Mouse (Mus musculus) olfactory bulb, adult 2 months (tissue): ENCODE measurements around the gene Rasgef1b. TPM values are rescaled to one million over a fixed set of nuclear protein-coding genes. Genes with fewer than 3 reads are reported as not detected.
"Not testable (repeated sequence)": the region's sequence is repeated elsewhere in the genome, so short reads cannot be mapped to it uniquely, and the experiment has no call there.

Experiments used
- H3K27ac ChIP-seq: fragments of 200-500 bp; 2 replicates; pipeline ENCODE4 v1.5.1; 2012; ENCODE audit warnings: low read depth, low read length; ENCODE audit not compliant: insufficient read depth
- H3K4me1 ChIP-seq: fragments of 200-500 bp; 2 replicates; pipeline ENCODE4 v1.6.1; 2012; ENCODE audit warnings: low read length; ENCODE audit not compliant: control insufficient read depth, insufficient read depth
- H3K4me3 ChIP-seq: fragments of 200-500 bp; 2 replicates; pipeline ENCODE4 v1.5.1; 2012; ENCODE audit warnings: mild to moderate bottlenecking, low read depth, low read length, moderate library complexity; ENCODE audit not compliant: insufficient read depth
- CTCF ChIP-seq: fragments of 200-500 bp; IDR thresholded peaks from 2 replicates; pipeline ENCODE4 v1.5.1; 2012; ENCODE audit warnings: low read depth, mild to moderate bottlenecking, low read length, moderate library complexity; ENCODE audit not compliant: insufficient read depth
- POLR2A ChIP-seq: fragments of 200-500 bp; IDR thresholded peaks from 2 replicates; pipeline ENCODE4 v1.6.1; 2012; ENCODE audit warnings: mild to moderate bottlenecking, low read depth, low read length, moderate library complexity; ENCODE audit not compliant: insufficient read depth
- WGBS: fragments of 180-500 bp; shearing (Covaris S2); methylation state at CpG from one replicate; pipeline ENCODE4 v1.1.7; 2018; 5-methylcytosine and 5-hydroxymethylcytosine counted together
- polyA plus RNA-seq: library from polyadenylated mRNA; stranded (reverse); fragments of >200 nt; gene quantifications from 2 replicates; pipeline ENCODE4 v1.2.4, GENCODE M21; 2012; ENCODE audit warnings: low replicate concordance; ENCODE audit not compliant: missing spikeins, insufficient read depth, insufficient read length

The Rasgef1b gene
- polyA plus RNA-seq, 1 experiment: not detected

- H3K4me3 ChIP-seq: no peak overlapping the region
- no peaks in the 10 kb centered on the region for H3K4me1 ChIP-seq
- WGBS: 90% methylated on average over 4 of the region's 4 CpGs
- H3K27ac ChIP-seq: no peak overlapping the region
- no peak for TF ChIP-seq POLR2A
- no peak for TF ChIP-seq CTCF
Observed at GRCm38 (mm10) chr5:99236431-99236830, 492.4 kb downstream of the Rasgef1b start.

DNA sequence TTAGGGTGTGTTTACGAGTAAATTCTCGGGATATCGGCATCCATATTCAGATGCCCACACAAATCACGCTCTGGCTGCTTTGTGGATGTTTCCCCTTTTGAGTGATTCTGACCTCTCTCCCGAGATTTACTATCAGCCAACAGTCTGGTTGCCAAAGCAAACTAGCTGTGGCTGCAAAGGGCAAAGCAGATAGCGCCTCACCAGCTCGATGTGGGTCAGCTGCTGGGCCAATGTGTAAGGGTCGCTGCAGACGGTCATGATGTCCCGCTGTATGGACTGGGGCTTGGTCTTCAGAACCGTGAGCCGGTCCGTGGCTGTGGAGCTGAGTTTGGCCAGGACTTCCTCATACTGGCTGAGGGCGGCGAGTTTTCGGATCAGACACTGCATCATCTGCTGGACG, 494.6 kb downstream of the Rasgef1b start:
- Histone ChIP-seq H3K4me3 (no peak overlapping the region), H3K27ac (no peak overlapping the region), H3K4me1 (no peaks in the 10 kb centered on the region)
- 96% methylated on average over 17 of the region's 17 CpGs for WGBS
- TF ChIP-seq POLR2A (no peak), CTCF (no peak)

DNA sequence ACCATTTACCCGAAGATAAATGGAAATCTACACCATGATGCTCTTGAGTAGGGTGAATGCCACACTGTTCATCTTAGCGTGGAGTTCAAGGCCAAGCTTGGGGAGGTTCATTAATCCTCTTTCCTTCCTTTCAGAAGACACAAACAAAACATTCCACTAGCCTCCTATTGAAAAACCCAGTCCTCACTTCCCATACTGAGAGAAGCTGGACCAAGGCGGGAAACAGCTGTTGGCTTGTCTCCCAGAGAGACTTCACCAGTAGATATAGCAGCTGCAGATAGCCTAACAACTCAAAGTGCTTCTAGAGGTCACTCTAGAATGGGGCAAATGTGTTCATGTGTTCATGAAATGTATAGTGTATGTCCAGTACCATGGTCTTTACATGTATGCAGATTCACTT, 495.7 kb downstream of the Rasgef1b start:
- Histone ChIP-seq H3K4me3 (no peak overlapping the region), H3K4me1 (no peaks in the 10 kb centered on the region), H3K27ac (no peak overlapping the region)
- TF ChIP-seq POLR2A: no peak
- TF ChIP-seq CTCF: no peak
- 74% methylated on average over 3 of the region's 3 CpGs for WGBS

DNA sequence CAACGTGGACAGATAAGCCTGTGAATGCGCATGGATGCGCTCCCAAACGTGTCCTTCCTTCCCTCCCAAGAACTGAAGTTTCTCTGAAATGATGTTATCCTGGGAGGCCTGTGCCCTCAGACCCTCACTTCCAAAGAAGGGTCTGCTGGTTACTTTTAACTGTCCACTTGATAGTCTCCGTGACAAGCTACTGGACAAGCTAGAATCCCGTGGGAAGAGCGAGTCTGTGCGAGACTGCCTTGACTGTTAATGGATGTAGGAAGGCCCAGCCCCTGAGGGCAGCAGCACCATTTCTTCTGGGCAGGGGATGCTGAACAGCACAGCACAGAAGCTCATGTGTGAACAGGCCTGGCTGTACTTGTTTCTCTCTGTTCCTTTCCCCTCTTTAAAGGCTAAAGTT, 496.5 kb downstream of the Rasgef1b start:
- no peak for TF ChIP-seq CTCF
- no peak for TF ChIP-seq POLR2A
- 94% methylated on average over 8 of the region's 8 CpGs for WGBS

DNA sequence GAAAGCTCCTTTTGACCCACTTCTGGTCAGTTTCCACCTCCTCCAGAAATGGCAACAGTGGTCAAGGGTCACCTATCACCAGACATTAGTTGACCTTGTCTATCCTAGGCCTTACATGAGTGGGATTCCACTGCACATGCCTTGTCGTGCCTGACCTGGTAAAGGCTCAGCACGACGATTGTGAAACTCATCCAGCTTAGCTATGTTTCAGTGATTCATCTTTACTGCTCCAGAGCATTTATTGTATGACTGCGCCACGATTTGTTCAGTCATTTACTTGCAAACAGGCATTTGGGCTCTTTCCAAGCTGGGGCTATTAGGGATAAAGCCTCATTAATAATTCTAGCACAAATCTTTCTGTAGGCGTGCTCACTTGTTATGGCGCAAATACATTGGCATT, 498.4 kb downstream of the Rasgef1b start:
- Histone ChIP-seq H3K4me3 (no peak overlapping the region), H3K4me1 (peaks cover 7% of the 10 kb centered on the region), H3K27ac (no peak overlapping the region)
- TF ChIP-seq POLR2A: no peak
- TF ChIP-seq CTCF: no peak
- WGBS: 52% methylated on average over 7 of the region's 7 CpGs

More for the DNA sequence above, 496.5 kb downstream of the Rasgef1b start:
- H3K4me1 ChIP-seq: peaks cover 4% of the 10 kb centered on the region
- H3K4me3 ChIP-seq: no peak overlapping the region
- H3K27ac ChIP-seq: no peak overlapping the region

DNA sequence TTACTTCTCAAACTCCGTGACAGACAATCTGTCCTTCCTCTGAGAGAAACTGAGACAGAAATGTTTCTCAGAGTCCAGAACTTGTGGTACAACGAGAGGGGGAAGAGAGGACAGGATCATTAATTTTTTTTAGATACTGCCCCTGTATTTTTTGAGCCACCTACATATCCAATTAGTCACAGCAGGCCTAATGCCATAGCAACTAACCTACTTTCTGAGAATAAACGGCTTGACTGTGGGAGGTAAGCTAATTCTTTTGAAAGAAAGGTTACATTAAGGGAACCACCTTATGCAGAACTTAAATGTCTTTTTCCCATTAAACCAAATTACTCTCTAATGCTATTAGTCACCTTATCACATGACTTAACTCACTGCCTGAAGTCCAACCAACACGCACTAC, 501.5 kb downstream of the Rasgef1b start:
- TF ChIP-seq POLR2A (no peak), CTCF (no peak)
- 55% methylated on average over 4 of the region's 4 CpGs for WGBS
- Histone ChIP-seq H3K27ac (no peak overlapping the region), H3K4me1 (peaks cover 11% of the 10 kb centered on the region), H3K4me3 (no peak overlapping the region)

DNA sequence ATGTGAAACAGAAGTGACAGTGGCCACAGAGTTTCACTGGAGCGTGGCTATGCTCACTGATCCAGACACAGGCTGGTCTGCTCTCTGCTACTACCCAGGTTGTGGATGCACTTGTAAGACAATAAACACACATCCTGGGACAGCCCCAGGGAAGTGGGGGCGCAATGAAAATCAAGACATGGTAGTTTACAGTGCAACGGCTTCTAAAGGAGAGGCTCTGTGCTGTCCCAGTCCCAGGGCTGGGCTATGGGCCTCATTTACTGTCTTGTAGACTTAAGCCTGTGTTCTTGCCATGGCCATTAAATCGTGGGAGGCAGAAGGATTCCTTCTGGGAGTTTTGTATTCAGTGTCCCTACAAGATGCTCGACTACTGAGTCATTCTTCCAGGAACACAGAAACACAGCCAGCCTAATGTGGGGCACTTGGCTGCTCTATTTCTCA, 504.3 kb downstream of the Rasgef1b start:
- TF ChIP-seq CTCF: no peak
- WGBS: 49% methylated on average over 5 of the region's 5 CpGs
- H3K4me1 ChIP-seq: peaks cover 11% of the 10 kb centered on the region
- H3K4me3 ChIP-seq: no peak overlapping the region
- no peak overlapping the region for H3K27ac ChIP-seq

DNA sequence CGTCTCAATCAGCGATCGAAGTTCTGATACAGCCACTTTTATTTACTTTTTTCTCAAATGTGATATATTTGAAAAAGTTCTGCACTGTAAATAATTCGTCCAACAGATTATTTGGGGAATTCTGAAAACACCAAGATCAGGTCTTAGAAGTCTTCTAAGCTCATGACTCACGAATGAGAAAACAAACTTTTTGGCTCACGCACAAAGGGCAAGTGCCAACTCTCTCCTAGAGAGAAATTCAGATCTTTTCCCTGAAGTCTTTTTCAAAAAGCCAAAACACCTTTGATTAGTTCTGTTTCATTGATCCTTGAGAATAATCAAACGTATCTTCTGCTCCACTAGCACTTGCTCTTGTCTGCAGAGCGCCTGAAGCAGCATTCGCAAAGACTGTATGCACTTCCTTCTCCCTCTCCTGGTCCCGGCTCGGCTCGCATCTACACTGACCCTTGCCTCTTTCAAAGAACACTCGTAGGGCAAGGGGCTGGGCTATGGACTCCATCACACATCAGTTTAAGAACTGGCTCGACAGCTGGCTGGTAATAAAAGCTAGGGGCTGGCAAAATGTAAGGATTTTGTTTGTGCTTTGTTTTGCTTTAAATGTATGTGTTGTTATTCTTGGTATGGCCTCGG, 504.9 kb downstream of the Rasgef1b start:
- 74% methylated on average over 15 of the region's 15 CpGs for WGBS
- H3K4me1 ChIP-seq: peaks cover 11% of the 10 kb centered on the region
- H3K27ac ChIP-seq: no peak overlapping the region

DNA sequence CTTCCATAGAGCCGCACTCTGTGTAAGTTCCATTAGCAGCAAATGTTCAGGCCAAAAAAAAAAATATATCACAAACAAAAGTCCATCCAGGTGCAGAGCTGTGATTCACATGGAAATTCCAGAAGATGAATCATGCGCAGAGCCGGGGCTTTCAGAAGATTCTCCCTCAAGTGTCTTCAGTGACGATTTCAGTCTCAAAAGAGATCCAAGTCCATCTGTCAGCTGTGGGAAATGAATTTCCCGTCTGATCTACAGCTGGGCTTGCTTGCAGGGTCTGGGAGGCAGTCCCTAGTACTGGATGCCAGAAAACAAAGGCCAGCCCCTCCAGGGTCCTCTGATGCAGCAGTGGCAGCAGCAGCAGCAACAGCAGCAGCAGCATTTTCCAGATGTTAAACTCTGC, 510.5 kb downstream of the Rasgef1b start:
- TF ChIP-seq CTCF (no peak), POLR2A (no peak)
- H3K4me1 ChIP-seq: peaks cover 2% of the 10 kb centered on the region; the same call in 1 of the 2 replicates
- no peak overlapping the region for H3K4me3 ChIP-seq
- H3K27ac ChIP-seq: no peak overlapping the region
- 57% methylated on average over 5 of the region's 5 CpGs for WGBS

More for the DNA sequence above, 504.9 kb downstream of the Rasgef1b start:
- H3K4me3 ChIP-seq: no peak overlapping the region
- TF ChIP-seq POLR2A (no peak), CTCF (no peak)

DNA sequence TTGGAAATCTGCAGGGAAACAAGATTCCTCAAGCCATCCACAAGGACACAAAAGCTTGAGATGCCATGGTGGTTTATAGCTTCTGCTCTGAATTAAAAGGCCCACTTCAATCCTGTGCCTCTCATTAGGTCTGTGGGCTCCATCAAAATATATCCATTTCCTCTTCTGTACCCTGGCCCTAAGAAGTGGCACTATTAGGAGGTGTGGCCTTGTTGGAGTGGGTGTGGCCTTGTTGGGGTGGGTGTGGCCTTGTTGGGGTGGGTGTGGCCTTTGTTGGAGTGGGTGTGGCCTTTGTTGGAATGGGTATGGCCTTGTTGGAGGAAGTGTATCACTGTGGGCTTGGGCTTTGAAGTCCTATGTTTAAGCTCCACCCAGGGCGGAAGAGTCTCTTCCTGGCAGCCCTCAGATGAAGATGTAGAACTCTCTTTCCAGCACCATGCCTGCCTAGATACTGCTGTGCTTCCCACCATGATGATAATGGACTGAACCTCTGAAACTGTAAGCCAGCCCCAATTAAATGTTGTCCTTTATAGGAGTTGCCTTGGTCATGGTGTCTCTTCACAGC, 512.2 kb downstream of the Rasgef1b start:
- H3K4me1 ChIP-seq, H3K27ac ChIP-seq, H3K4me3 ChIP-seq: not testable (repeated sequence)
- WGBS: 100% methylated on average over 1 of the region's 1 CpGs
